Mouse (Mus musculus): Measurements from ENCODE around the gene Rbbp4.
A peak's percentile ranks its signal among the peaks of the same experiment; 100 is the strongest.

Rbbp4 gene

DNA sequence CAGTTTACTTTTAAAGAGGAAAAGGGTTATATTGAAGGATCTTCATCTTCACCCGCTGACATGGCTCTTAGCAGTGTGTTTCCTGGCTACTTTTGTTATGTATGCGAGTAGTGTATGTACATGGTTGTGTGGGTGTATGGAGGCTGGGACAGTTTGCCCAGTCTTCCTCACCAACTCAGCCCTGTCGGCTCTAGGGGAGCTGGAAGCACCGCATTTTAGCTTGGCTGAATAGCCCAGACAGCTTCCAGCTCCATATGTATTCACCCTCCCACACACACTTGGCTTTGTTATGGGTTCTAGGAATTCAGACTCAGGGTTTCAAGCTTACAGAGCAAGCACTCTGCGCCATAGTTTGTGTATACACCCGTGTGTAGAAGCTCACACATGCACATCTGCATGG, 15.9 kb upstream of the Rbbp4 start:
- no peak for DNase-seq

DNA sequence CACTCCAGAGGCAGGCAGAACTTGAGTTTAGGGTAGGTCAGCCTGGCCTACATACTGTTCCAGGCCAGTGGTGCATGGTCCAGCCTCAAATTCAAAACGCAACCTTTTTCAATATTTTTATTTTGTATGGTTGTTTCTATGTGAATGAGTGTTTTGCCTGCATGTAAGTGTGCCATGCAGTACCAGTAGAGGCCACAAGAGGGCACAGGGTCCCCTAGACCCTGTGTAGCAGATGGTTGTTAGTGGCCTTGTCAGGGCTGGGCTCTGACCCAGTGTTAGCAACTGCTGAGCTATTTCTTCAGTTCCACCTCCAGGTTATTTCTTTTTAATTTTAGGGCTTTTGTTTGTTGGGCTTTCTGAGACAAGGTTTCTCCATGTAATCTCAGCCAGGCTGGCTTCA, 15.5 kb upstream of the Rbbp4 start:
- peak; percentile 92 for DNase-seq

DNA sequence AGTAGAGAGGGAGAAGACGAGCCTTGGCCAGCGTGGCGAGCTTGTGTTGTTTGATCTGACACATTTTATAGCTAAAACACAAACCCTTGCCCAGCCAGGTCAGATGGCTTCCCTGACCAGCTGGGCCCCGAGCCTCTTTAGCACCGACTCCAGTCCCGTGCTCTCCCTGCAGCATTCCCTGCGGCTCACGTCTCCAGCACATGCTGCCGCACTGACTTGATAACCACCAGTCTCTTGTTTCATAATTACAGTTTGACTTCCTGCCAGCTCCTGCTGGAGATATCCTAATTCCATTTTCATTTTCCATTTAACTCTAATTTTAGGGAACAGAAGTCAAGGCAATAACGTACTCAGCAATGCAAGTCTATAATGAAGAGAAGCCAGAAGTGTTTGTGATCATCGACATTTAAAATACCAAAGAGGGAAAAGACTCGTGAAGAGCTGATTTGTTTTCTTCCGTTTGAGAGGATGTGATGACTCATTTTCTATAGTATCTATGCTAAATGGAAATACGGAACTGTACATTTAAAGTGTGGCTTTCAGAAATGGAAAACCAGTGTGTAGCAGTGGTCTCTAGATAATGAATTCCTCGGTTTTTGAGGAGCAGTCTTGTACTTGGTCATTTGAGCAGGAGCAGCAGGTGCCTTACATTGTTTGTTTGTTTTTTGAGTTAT, 11.4 kb upstream of the Rbbp4 start:
- peak; percentile 45 for DNase-seq

DNA sequence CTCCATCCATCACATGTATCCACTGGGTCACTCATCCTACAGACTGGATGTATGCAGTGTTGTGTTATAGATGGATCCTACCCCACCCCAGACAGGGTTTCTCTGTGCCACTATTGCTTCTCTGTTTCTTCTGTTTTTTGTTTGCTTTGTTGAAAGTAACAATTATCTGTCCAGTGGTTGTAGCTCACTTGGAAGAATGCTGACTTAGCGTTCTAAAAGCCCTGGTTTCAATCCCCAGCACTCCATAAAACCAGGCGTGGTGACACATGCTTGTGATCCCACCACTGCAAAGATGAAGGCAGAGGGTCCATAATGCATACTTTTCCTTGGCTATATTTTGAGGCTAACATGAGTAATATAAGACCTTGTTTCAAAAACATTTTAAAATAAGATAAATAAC, 7.5 kb upstream of the Rbbp4 start:
- no peak for DNase-seq

DNA sequence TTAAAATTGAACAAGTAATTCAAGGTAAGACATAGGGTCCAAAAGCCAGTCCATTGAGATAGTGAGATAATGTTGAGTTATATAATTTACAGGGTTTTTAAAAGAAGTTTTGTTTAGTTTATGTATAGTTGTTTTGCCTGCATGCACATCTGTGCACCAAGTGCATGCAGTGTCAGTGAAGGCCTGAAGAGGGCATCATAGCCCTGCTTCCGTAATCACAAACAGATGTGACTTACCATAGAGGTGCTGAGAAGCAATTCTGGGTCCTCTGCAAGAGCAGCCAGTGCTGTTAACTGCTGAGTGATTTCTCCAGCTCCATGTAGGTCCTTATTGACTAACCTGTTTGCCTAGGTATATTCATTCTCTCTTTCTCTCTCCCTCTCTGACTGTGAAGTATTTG, 6.7 kb upstream of the Rbbp4 start:
- DNase-seq: no peak

DNA sequence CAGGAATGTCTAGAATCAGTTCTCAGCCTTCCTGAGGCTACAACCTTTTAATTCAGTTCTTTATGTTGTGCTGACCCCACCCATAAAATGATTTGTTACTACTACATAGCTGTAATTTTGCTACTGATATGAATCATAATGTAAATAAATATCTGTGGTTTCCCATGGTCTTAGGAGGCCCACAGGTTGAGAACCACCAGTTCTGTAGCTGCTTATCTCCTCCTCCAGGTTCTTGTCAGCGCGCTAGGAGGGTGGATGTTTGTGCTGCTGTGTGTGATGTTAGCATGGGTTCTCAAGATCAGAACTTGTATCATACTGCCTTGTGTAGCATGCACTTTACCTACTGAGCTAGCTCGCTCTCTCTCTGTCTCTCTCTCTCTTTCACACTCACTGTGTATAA, 4.6 kb upstream of the Rbbp4 start:
- no peak for DNase-seq

DNA sequence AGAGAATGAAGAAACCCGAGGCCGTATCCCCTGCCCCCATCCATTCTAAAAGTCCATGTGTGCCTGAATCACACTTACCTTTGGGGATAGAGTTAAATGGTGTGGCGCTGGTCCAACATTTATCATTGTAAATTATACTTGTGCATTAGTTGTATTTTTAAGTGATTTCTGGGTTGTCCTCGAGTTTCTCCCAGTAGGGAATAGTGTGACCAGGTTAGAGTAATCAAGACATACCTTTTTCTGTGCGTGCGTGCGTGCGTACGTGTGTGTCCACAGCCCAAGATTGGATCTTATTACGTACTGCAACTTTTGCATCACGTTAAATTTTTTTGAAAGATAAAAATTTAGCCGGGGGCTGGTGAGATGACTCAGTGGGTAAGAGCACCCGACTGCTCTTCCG, 1.1 kb upstream of the Rbbp4 start:
- no peak for DNase-seq

DNA sequence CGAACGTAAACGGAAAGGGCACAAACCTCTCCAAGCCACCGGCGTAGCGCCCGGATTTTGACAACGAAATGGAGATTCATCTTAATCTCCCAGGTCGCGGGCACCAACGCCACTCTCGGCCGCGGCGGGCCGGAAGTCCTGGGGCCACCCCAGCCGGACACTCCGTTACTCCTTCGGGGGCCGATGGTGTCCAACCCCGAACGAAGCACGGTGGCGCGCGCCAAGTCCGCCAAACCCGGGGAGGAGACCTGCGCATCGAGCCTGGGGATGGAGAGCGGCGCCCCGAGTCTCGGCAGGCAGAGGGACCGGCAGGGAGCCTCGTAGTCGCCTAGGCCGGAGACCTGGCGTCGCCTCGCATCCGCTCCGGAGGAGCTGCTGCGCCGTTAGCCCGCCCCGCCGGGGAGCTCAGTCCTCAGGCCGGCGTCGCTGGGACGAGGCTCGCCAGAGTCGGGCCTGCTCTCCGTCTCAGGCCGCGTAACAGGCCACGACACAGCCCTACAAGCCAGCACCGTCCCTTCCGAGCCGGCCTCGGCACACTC, 424 bp downstream of the Rbbp4 start:
- no peak for DNase-seq

DNA sequence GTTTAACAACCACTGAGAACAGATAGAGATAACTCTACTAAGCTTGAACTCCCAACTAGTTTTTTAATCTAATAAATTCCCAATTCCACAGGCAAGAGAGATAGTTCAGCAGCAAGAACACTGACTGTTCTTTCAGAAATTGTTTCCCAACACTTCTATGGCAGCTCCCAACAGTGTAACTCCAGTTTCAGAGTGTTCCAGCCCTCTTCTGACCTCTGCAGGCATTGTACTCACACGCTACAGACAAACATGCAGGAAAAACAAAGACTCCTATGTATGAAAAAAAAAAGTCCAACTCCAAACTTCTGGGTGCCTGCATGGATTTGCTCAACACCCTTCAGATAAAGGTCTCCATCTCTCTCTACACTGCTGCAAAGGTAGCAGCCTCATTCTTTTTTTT, 2.3 kb downstream of the Rbbp4 start:
- no peak for DNase-seq

DNA sequence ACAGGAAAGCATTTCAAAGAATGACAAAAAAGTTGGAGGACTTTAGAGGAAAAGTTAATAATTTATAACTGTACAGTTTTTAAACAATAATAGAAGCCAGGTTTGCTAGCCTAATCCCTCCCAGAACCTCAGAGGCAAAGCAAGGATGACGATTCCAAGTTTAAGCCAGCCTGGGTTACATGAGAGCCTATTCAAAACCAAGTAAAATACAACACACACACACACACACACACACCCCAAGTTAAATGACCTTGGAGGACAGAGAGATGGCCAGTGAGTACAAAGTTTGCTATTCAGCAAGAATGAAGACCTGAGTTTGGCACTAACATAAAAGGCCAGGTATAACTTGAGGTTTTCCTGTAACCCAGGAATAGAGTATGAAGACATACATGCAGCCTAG, 9.0 kb downstream of the Rbbp4 start:
- DNase-seq: no peak

DNA sequence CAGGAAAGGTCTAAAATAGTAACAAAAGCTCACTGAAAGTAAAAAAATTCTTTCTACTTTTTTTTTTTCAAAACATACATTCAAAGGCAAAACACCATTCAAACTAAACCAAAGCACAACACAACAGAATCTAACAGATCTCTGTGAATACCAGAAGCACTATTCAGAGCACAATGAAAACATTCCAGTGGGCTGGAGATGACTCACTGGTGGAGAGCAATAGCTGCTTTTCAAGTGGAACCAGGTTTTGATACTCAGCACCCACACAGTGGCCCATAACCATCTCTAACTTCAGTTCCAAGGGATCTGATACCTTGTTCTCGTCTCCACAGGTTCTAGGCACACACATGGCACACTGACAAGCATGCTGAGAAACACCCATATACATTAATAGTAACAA, 10.4 kb downstream of the Rbbp4 start:
- no peak for DNase-seq

DNA sequence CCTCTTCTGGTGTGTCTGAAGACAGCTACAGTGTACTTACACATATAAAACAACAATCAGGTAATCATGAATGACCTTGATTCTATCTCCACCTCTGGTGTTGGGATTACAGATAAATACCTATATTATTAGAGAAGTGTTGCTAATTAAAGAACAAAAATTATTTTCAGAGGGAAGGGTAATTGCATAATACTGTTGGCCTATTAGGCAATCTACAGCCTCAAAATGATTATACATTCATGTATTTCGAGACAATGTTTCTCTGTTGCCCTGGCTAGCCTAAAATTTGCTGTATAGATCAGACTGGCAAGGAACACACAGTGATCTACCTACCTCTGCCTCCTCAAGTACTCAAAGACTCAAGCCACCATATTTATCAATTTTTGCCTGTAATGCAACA, 11.7 kb downstream of the Rbbp4 start:
- DNase-seq: no peak

DNA sequence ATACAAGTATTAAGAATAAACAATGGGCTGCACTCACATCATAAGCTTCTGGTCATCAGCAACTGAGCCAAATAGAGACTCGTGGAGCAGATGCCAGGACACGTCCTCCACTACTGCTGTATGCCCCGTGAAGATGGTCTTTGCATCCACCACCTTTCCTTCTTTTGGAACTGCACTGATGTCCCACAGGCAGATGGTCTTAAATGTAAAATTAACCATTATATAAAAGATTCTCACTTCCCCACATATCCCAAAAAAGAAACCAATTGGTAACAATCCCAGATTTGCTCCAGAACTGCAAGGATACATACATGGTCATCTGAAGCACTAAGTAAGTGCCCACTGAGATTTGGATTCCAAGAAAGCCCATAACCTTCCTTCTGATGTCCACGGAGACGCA, 13.1 kb downstream of the Rbbp4 start:
- DNase-seq: no peak

DNA sequence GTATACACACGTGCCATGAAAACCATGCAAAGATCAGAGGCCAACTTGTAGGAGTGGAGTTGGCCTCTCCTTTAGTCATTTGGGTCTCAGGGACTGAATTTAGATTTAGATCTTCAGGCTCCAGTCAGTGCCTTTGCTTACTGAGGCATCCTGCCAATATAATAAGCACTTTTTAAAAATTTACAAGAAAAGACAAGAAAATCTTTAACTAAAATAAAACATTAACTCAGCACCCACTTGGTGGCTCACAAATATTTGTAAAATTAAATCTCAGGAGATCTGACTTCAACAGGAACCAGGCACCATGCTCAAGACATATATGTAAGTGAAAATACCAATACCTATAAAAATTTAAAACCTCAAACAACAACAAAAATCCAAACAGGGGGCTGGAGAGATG, 14.3 kb downstream of the Rbbp4 start:
- DNase-seq: no peak

DNA sequence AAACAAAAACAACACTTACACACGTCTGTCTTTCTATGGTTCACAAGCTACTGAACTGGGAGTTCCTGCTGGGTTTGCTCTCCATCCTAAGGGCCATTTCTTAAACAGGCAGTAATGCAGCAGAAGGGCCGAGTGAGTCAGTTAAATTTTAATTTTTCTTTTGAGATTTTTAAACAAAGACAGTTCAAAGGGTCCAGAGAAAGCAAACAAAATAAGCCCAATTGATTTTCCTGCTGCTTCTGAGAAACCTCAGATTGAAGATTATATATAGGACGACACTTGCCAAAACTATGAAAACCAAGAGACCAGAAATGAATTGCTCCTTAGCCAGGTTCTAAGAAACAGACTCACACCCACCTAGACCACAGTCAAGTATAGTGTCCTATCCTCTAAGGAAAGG, 21.3 kb downstream of the Rbbp4 start:
- DNase-seq: no peak

DNA sequence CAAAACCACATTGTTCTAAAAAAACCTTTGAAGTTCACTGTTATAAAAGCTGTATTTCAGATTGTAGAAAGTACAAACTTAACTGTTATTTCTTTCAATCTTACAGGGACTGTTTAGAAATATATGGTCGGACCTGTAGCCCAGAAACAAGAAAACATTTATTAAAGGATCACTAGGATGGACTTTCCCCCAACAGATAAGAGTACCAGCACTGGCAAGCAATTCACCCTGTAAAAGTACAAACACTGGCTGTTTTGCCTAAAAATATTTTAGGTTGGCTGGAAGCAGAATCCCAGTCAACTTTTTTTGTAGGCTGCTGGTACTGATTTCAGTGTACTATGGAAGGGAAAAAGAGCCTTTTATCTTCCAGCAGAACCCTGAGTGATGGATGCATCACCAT, 27.2 kb downstream of the Rbbp4 start:
- DNase-seq: no peak

DNA sequence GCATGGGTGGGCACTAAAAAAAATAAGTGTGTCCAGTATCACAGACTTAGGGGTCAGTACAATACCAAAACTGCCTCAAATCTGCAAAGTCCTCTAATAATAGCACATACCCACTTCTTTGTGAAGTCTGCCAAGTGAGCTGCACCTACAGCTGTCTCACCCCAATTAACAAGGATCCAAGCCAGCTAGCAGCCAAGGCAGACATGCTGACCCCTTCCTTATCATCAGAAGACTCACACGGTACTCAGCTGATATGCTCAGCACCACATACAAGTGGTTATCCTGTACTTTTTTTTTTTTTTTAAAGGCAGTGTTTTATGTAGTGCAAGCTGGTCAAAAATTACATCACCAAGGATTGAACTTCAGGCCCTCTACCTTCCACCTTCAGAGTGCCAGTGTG, 30.9 kb downstream of the Rbbp4 start:
- no peak for DNase-seq

DNA sequence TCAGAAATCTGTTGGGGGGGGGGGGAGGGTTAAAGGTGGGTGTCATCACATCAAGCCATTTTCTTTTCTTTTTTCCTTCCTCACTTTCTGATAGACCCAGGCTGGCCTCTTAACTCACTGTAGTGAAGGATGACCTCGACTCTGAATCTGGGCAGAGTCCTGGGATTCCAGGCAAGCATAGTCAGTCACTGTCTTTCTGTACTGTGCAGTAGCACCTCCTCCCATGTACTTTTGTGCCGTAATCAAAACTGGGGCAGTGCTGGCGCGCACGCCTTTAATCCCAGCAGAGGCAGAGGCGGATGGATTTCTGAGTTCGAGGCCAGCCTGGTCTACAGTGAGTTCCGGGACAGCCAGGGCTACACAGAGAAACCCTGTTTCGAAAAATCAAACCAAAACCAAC, 31.4 kb downstream of the Rbbp4 start:
- DNase-seq: peak; percentile 13

DNA sequence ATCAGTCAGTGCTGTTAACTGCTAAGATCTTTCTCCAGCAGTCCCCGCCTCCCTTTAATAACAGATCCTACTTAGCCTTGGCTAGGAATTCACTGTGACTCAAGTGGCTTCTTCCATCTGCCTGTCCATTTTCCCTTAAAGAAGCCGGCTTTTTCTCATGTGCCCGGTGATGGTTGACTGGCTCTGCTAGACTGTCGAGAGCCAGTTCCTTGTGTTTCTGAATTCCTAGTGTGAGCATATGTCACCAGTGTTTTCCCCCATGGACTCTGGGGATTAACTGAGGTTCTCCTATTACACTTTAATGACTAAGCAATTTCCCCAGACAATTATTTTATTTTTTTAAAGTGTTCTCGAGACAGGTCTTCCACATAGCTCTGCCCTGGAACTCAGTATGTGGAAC, 31.8 kb downstream of the Rbbp4 start:
- DNase-seq: no peak

DNA sequence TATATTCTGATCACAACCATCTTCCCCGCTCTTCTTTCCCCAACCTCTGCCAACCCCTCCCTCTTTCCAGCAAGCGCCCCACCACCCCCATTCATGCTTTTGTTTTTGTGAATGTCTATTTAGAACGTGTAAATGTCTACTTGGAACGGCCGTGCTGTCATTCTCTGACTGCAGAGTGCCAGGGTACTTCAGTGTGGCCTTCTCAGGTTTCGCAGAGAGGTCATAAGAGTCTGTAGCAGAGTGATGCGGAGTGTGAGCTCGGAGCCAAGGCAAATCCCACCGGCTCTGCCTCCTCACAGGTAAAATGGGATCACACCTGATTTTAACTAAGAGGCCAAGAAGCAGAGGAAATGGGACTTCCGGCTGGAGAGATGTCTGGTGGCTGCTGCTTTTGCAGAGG, 36.0 kb downstream of the Rbbp4 start:
- DNase-seq: no peak

DNA sequence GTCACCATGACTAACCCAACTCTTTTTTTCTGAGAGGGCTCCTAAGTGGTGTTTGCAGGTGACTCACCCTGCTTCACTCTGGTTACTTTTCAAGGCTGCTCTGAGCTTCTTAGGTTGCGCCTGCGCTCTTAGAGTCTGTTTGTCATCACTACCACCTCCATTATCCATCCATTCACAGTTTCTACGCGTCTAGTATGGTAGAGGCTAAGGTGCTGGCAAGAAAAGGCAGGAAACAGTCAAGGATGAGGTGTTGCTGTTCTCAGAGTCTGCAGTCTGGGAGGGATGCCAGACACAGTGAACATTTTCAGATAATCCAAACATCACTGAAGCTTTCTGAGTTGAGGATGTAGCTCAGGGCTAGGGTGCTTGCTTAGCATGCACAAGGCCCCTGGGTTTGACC, 37.4 kb downstream of the Rbbp4 start:
- DNase-seq: no peak

DNA sequence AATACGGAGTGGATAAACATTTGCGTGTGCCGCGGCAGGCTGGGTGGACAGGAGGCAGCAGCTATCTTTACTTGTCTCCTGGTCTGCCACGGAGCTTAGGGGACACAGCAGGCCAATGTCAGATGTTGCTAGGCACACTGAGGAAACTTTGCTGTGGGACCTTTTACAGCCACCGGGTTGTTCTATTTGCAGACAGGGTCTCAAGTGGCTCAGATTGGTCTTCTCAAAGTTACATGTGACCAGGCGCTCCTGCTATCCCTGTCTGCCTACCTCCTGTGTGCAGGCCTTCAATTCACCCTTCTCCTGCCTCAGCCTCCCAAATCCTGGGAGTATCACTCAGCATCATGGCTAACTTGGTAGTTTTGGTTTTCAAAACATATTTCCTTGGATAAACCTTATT, 39.1 kb downstream of the Rbbp4 start:
- DNase-seq: no peak

DNA sequence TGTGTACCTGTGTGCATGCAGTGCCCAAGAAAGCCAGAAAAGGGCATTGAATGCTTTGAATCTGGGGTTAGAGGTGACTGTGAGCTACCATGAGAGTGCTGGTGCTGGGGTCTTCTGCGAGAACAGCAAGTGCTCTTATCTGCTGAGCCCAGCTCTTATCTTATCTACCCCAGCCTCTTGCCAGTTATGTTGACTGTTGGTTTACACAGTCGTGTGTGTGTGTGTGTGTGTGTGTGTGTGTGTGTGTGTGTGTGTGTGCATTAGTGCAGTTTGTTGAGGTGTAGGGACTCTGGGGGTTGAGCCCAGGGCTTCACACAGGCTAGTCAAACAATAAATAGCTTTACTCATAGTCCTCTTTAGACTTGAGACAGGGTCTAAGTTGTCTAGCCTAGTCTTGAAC, 40.0 kb downstream of the Rbbp4 start:
- DNase-seq: no peak

DNA sequence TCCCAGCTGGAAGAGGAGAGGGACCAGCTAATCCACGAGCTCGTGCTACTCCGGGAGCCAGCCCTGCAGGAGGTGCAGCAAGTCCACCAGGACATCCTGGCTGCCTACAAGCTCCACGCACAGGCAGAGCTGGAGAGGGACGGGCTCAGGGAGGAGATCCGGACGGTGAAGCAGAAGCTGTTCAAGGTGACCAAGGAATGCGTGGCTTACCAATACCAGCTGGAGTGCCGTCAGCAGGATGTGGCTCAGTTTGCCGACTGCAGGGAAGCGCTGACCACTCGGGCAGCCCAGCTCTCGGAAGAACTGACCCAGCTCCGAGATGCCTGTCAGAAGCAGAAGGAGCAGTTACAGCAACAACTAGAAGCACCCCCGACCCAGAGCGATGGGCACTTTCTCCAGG, 41.5 kb downstream of the Rbbp4 start:
- DNase-seq: no peak

DNA sequence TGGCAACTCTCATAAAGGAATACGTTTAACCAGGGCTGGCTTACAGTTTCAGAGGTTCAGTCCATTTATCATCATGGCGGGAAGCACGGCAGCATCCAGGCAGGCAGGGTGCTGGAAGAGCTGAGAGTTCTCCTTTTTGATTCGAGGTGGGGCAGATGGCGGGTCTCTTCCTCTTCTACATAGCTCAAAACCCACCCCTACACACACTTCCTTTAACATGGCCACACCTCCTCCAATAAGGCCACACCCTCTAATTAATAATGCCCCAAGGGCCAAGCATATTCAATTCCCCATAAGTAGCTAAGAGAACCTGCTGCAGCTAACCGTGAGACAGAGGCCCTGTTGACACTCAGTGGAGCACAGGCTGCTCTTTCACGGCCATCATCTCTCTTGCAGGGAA, 42.3 kb downstream of the Rbbp4 start:
- no peak for DNase-seq

DNA sequence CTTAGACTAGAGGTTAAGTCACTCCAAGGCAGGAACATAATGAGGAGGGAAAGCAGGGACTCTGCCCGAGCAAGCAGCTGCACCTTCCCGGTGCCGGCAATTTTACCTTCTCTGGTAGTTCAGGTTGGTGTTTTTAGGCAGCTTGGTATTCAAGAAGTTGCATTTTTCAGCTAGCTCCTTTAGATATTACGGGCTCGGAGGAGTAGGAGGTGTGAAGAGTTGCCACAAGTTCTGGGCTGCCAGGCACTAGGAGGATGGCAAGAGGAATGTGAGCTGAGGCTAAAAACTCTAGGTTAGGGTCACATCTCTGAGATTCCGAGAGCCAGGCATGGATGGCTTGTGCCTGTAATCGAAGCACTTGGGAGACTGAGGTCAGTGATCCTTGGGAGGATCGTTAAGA, 45.5 kb downstream of the Rbbp4 start:
- no peak for DNase-seq

Data from kidney, postnatal 10 days (tissue).